Mouse (Mus musculus) skeletal muscle tissue, adult 2 months (tissue): ENCODE results near the gene Insm1.

Experiments used
- DNase-seq: peaks from one replicate; pipeline ENCODE4 v3.0.0-alpha.2; 2012; ENCODE audit warnings: low read depth, low spot score

Gene Insm1

GRCm38 (mm10) chr2:146262215-146262614 is 40.5 kb downstream of the Insm1 start:
- DNase-seq: no peak

GRCm38 (mm10) chr2:146262966-146263365 is 41.2 kb downstream of the Insm1 start:
- DNase-seq: no peak

- DNase-seq: no peak
Observed at GRCm38 (mm10) chr2:146265045-146265444, 43.3 kb downstream of the Insm1 start.

GRCm38 (mm10) chr2:146266539-146266938 is 44.8 kb downstream of the Insm1 start:
- DNase-seq: no peak
